Mouse (Mus musculus) heart, adult 18-20 months (tissue): ENCODE data around the gene Edf1. TPM values are rescaled to one million over a fixed set of nuclear protein-coding genes. Genes with fewer than 3 reads are reported as not detected.

ENCODE experiments used
- DNase-seq, 2 experiments: peaks; one replicate each; pipeline ENCODE4 v3.0.0; 2021 to 2022; ENCODE audit warnings: mixed read lengths in 1 of 2
- total RNA-seq, 2 experiments: library from RNA; stranded (reverse); gene quantifications; 2 replicates each; pipeline ENCODE4 v1.2.3; 2021

The Edf1 gene
- total RNA-seq, 2 experiments from 2014 or later = 223 to 241 TPM

GRCm38 (mm10) chr2:25581901-25582301 is 24.3 kb downstream of the Edf1 start:
- no peak for DNase-seq

- DNase-seq = no peak
These were observed 24.9 kb downstream of the Edf1 start for GRCm38 (mm10) chr2:25582466-25583119.

GRCm38 (mm10) chr2:25583120-25583481 is 25.5 kb downstream of the Edf1 start:
- peak in 1 of 2 experiments; percentile 53 for DNase-seq

- DNase-seq = no peak
These were observed 25.9 kb downstream of the Edf1 start for GRCm38 (mm10) chr2:25583571-25583970.

GRCm38 (mm10) chr2:25584152-25584551 is 26.5 kb downstream of the Edf1 start:
- no peak for DNase-seq

GRCm38 (mm10) chr2:25584856-25585255 is 27.2 kb downstream of the Edf1 start:
- DNase-seq = no peak

GRCm38 (mm10) chr2:25585601-25586000 is 28.0 kb downstream of the Edf1 start:
- DNase-seq = no peak

GRCm38 (mm10) chr2:25587290-25587689 is 29.6 kb downstream of the Edf1 start:
- no peak for DNase-seq

GRCm38 (mm10) chr2:25588227-25588907 is 30.7 kb downstream of the Edf1 start:
- no peak for DNase-seq

GRCm38 (mm10) chr2:25591863-25592262 is 34.2 kb downstream of the Edf1 start:
- peak in 1 of 2 experiments; percentile 44 for DNase-seq

GRCm38 (mm10) chr2:25596765-25597510 is 39.3 kb downstream of the Edf1 start:
- DNase-seq = no peak

GRCm38 (mm10) chr2:25598749-25599148 is 41.1 kb downstream of the Edf1 start:
- no peak for DNase-seq

GRCm38 (mm10) chr2:25600037-25600436 is 42.4 kb downstream of the Edf1 start:
- no peak for DNase-seq

- no peak for DNase-seq
These were observed 44.9 kb downstream of the Edf1 start for GRCm38 (mm10) chr2:25602526-25602925.

- DNase-seq = peak; percentile 92 to 93
These were observed 50.3 kb downstream of the Edf1 start, which contains the start of gene Rabl6 for GRCm38 (mm10) chr2:25607761-25608622. Gene Rabl6, minus strand, starts transcription at chr2:25608521.

- DNase-seq = no peak
These were observed 51.0 kb downstream of the Edf1 start for GRCm38 (mm10) chr2:25608671-25609070.

Other genes starting within 250 kb of the Edf1 start
- not detected for gene Grin1, start 238.7 kb upstream of the Edf1 start, total RNA-seq
- 10 to 100 TPM; 20.8 to 23.6 TPM for gene Man1b1, start 225.5 kb upstream of the Edf1 start, total RNA-seq
- 1 to 10 TPM; 5.9 to 7.0 TPM for gene Dpp7, start 201.5 kb upstream of the Edf1 start, total RNA-seq
- gene Uap1l1, start 192.2 kb upstream of the Edf1 start, total RNA-seq = 10 to 100 TPM; 10.3 to 11.8 TPM
- gene Sapcd2, start 185.5 kb upstream of the Edf1 start, total RNA-seq = not detected
- 10 to 100 TPM; 13.7 to 14.5 TPM for gene Entpd2, start 162.0 kb upstream of the Edf1 start, total RNA-seq
- gene Npdc1, start 158.5 kb upstream of the Edf1 start, total RNA-seq = 10 to 100 TPM; 25.7 to 27.9 TPM
- gene Fut7, start 134.6 kb upstream of the Edf1 start, total RNA-seq = 1 to 10 TPM in 1 of 2 experiments, not detected in 1; 1.1 TPM
- gene Abca2, start 129.1 kb upstream of the Edf1 start, total RNA-seq = 10 to 100 TPM; 41.4 to 43.2 TPM
- gene Clic3, start 101.0 kb upstream of the Edf1 start, total RNA-seq = 1 to 10 TPM in 1 of 2 experiments, under 1 TPM in 1; 0.82 to 1.7 TPM
- 10 to 100 TPM; 22.6 to 28.7 TPM for gene Paxx, start 96.8 kb upstream of the Edf1 start, total RNA-seq
- gene Ptgds, start 87.8 kb upstream of the Edf1 start, total RNA-seq = 100 to 1,000 TPM; 450 to 656 TPM
- gene Lcn12, start 63.9 kb upstream of the Edf1 start, total RNA-seq = not detected
- 10 to 100 TPM; 82.0 to 93.6 TPM for gene Fbxw5, start 57.1 kb upstream of the Edf1 start, total RNA-seq
- gene C8g, start 56.1 kb upstream of the Edf1 start, total RNA-seq = 1 to 10 TPM; 1.1 to 2.3 TPM
- 10 to 100 TPM; 15.7 to 17.6 TPM for gene Traf2, start 10.9 kb upstream of the Edf1 start, total RNA-seq
- 1 to 10 TPM in 1 of 2 experiments, under 1 TPM in 1; 0.55 to 1.4 TPM for gene Mamdc4, start 17.0 kb downstream of the Edf1 start, total RNA-seq
- 10 to 100 TPM; 55.9 to 72.5 TPM for gene Phpt1, start 17.4 kb downstream of the Edf1 start, total RNA-seq
- under 1 TPM; 0.10 to 0.46 TPM for gene Ajm1, start 23.9 kb downstream of the Edf1 start, total RNA-seq
- gene Rabl6, start 50.7 kb downstream of the Edf1 start, total RNA-seq = 10 to 100 TPM; 63.5 to 63.8 TPM
- gene Ccdc183, start 59.8 kb downstream of the Edf1 start, total RNA-seq = not detected
- gene Tmem141, start 64.2 kb downstream of the Edf1 start, total RNA-seq = 10 to 100 TPM; 33.9 to 37.9 TPM
- gene Fcna, start 70.2 kb downstream of the Edf1 start, total RNA-seq = 1 to 10 TPM; 7.1 to 8.1 TPM
- gene Lcn8, start 95.3 kb downstream of the Edf1 start, total RNA-seq = under 1 TPM; 0.64 to 0.72 TPM
- gene Lcn5, start 100.1 kb downstream of the Edf1 start, total RNA-seq = not detected
- not detected for gene Lcn6, start 118.9 kb downstream of the Edf1 start, total RNA-seq
- not detected for gene Lcn10, start 124.9 kb downstream of the Edf1 start, total RNA-seq
- gene Obp2a, start 142.2 kb downstream of the Edf1 start, total RNA-seq = not detected
- 10 to 100 TPM; 16.9 to 18.3 TPM for gene Bmyc, start 148.9 kb downstream of the Edf1 start, total RNA-seq
- not detected for gene Obp2b, start 179.2 kb downstream of the Edf1 start, total RNA-seq
- not detected for gene Lcn3, start 207.7 kb downstream of the Edf1 start, total RNA-seq
- not detected for gene Lcn11, start 219.2 kb downstream of the Edf1 start, total RNA-seq
- gene Gm13539, start 224.4 kb downstream of the Edf1 start, total RNA-seq = not detected